22 mouse cellular contexts compared by ENCODE assay signal in genomic region chr6:122869846-122870245, GRCm38 (mm10). TPM values are rescaled to one million over a fixed set of nuclear protein-coding genes. Genes with fewer than 3 reads are reported as not detected.
DNase-seq lines count a peak whose midpoint lies in the region; ATAC-seq lines count a peak whose summit lies in the region.
"Had no signal": no experiment of that assay in that cellular context is flagged by ENCODE, and none has a peak within 500 bp of the region (broad histone marks: within the 10 kb centered on the region; RNA-seq: fewer than 3 reads in every experiment).

No protein-coding gene starts in this region.

- no peaks in the 10 kb centered on the region for H3K27me3 ChIP-seq in intestine, embryonic 15.5 days (replicated peaks)
- H3K27me3 ChIP-seq: embryonic facial prominence, embryonic 12.5 days; forebrain, embryonic 15.5 days; limb, embryonic 15.5 days; liver, embryonic 15.5 days had no signal

- H3K27ac ChIP-seq in brown adipose tissue, adult 24 weeks (replicated peaks; ENCODE audit: low read depth, low read length): 0 out of 2 replicates have a peak overlapping the region, but pooled peaks have one; percentile 10
- H3K27ac ChIP-seq in intestine, embryonic 15.5 days: no peak overlapping the region
- H3K27ac ChIP-seq: embryonic facial prominence, embryonic 12.5 days; forebrain, embryonic 15.5 days; heart, embryonic 10.5 days; hindbrain, embryonic 13.5 days; layer of hippocampus, adult 2 months; limb, embryonic 15.5 days; liver, embryonic 15.5 days had no signal

- H3K9ac ChIP-seq in intestine, embryonic 15.5 days: no peak overlapping the region
- H3K9ac ChIP-seq: embryonic facial prominence, embryonic 12.5 days; forebrain, embryonic 15.5 days; hindbrain, embryonic 13.5 days; limb, embryonic 15.5 days; liver, embryonic 15.5 days had no signal

- no peaks in the 10 kb centered on the region for H3K9me3 ChIP-seq in intestine, embryonic 15.5 days
- H3K9me3 ChIP-seq: embryonic facial prominence, embryonic 12.5 days; forebrain, embryonic 15.5 days; heart, embryonic 10.5 days; hindbrain, embryonic 13.5 days; limb, embryonic 15.5 days; liver, embryonic 15.5 days had no signal

- 75% methylated on average over 11 of the region's 11 CpGs for WGBS in intestine, embryonic 15.5 days

- peak; percentile 27 to 28 for DNase-seq in adrenal gland, postnatal 36 days
- no peak for DNase-seq in adrenal gland, postnatal 25 days
- peak; percentile 12 for DNase-seq in urinary bladder, postnatal 14 days (ENCODE audit: low spot score)
- no peak for DNase-seq in urinary bladder, adult 2 months (ENCODE audit: low spot score)
- DNase-seq: cerebellum, adult 9-11 months; gastrocnemius, postnatal 36 days; kidney, adult 8-10 months; kidney, postnatal 14 days; retina, postnatal 1 day; thymus, postnatal 14 days had no signal

- ATAC-seq in intestine, embryonic 15.5 days: no peak
- ATAC-seq in activated CD4-positive, CD25-positive, alpha-beta regulatory T cell, adult 4 months: no peak
- ATAC-seq: forebrain, embryonic 15.5 days; inflammation-experienced regulatory T-cells, adult 6 months; midbrain, embryonic 16.5 days had no signal

- H3K36me3 ChIP-seq in intestine, embryonic 15.5 days: no peaks in the 10 kb centered on the region
- H3K36me3 ChIP-seq: embryonic facial prominence, embryonic 12.5 days; forebrain, embryonic 15.5 days; heart, embryonic 10.5 days; hindbrain, embryonic 13.5 days; limb, embryonic 15.5 days; liver, embryonic 15.5 days had no signal

- no peak overlapping the region for H3K4me3 ChIP-seq in brown adipose tissue, adult 24 weeks (ENCODE audit: insufficient read depth, low read depth, low read length)
- H3K4me3 ChIP-seq in intestine, embryonic 15.5 days (replicated peaks): no peak overlapping the region
- H3K4me3 ChIP-seq: embryonic facial prominence, embryonic 12.5 days; forebrain, embryonic 15.5 days; heart, embryonic 10.5 days; hindbrain, embryonic 13.5 days; layer of hippocampus, adult 2 months; limb, embryonic 15.5 days; liver, embryonic 15.5 days had no signal

- H3K4me1 ChIP-seq in brown adipose tissue, adult 24 weeks (ENCODE audit: control insufficient read depth, insufficient read depth, insufficient read length, low read length): no peaks in the 10 kb centered on the region; the same call in 1 of the 2 replicates
- no peaks in the 10 kb centered on the region for H3K4me1 ChIP-seq in intestine, embryonic 15.5 days (replicated peaks)
- H3K4me1 ChIP-seq: embryonic facial prominence, embryonic 12.5 days; forebrain, embryonic 15.5 days; heart, embryonic 10.5 days; hindbrain, embryonic 13.5 days; limb, embryonic 15.5 days had no signal

- no peak overlapping the region for H3K4me2 ChIP-seq in intestine, embryonic 15.5 days (replicated peaks)
- H3K4me2 ChIP-seq: embryonic facial prominence, embryonic 12.5 days; forebrain, embryonic 15.5 days; hindbrain, embryonic 13.5 days; limb, embryonic 15.5 days; liver, embryonic 15.5 days had no signal

RNA-seq across cellular contexts. Expression of gene Necap1, which starts 4.4 kb away (rescaled TPM):
- 10 to 100 TPM; 54.9 to 67.6 TPM for total RNA-seq in adrenal gland, postnatal 36 days (2021)
- 52.5 and 52.9 TPM in 2 replicates for total RNA-seq in adrenal gland, postnatal 25 days (2021)
- 25.5 and 33.1 TPM in 2 replicates for polyA plus RNA-seq in urinary bladder, adult 2 months (2012; rRNA removed)
- 16.3 and 20.4 TPM in 2 replicates for polyA plus RNA-seq in brown adipose tissue, adult 24 weeks (2012; ENCODE audit: insufficient read depth, insufficient read length, missing spikeins)
- polyA plus RNA-seq in intestine, embryonic 15.5 days (2015; fragmentation: Nextera tagmentation; extraction: Ambion mirVana): 56.3 and 59.8 TPM in 2 replicates
- 10 to 100 TPM; 32.2 to 44.6 TPM for polyA plus RNA-seq in activated CD4-positive, CD25-positive, alpha-beta regulatory T cell, adult 4 months (2017; shearing (Covaris generic))

RNA-seq across cellular contexts. Expression of gene C3ar1, which starts 13.9 kb away (rescaled TPM):
- total RNA-seq in adrenal gland, postnatal 36 days (2021): 1 to 10 TPM; 3.0 to 3.2 TPM
- total RNA-seq in adrenal gland, postnatal 25 days (2021): 1.9 and 3.0 TPM in 2 replicates
- polyA plus RNA-seq in urinary bladder, adult 2 months (2012; rRNA removed): 6.4 TPM in 2 replicates
- 3.3 and 4.4 TPM in 2 replicates for polyA plus RNA-seq in brown adipose tissue, adult 24 weeks (2012; ENCODE audit: insufficient read depth, insufficient read length, missing spikeins)
- polyA plus RNA-seq in intestine, embryonic 15.5 days (2015; fragmentation: Nextera tagmentation; extraction: Ambion mirVana): 2.5 TPM in 2 replicates
- polyA plus RNA-seq in activated CD4-positive, CD25-positive, alpha-beta regulatory T cell, adult 4 months (2017; shearing (Covaris generic)): under 1 TPM in 1 of 2 experiments, not detected in 1; 0.60 TPM

RNA-seq across cellular contexts. Expression of gene Foxj2, which starts 50.1 kb away (rescaled TPM):
- total RNA-seq in adrenal gland, postnatal 36 days (2021): 10 to 100 TPM; 18.5 to 19.6 TPM
- total RNA-seq in adrenal gland, postnatal 25 days (2021): 22.0 and 22.8 TPM in 2 replicates
- 7.2 and 15.7 TPM in 2 replicates for polyA plus RNA-seq in urinary bladder, adult 2 months (2012; rRNA removed)
- 7.6 and 10.5 TPM in 2 replicates for polyA plus RNA-seq in brown adipose tissue, adult 24 weeks (2012; ENCODE audit: insufficient read depth, insufficient read length, missing spikeins)
- 3.9 and 4.5 TPM in 2 replicates for polyA plus RNA-seq in intestine, embryonic 15.5 days (2015; fragmentation: Nextera tagmentation; extraction: Ambion mirVana)
- polyA plus RNA-seq in activated CD4-positive, CD25-positive, alpha-beta regulatory T cell, adult 4 months (2017; shearing (Covaris generic)): 1 to 10 TPM; 6.6 to 8.7 TPM

RNA-seq across cellular contexts. Expression of gene Clec4a1, which starts 51.8 kb away (rescaled TPM):
- total RNA-seq in adrenal gland, postnatal 36 days (2021): 1 to 10 TPM; 2.2 to 4.5 TPM
- total RNA-seq in adrenal gland, postnatal 25 days (2021): 1.0 and 1.6 TPM in 2 replicates
- polyA plus RNA-seq in urinary bladder, adult 2 months (2012; rRNA removed): 11.0 and 11.4 TPM in 2 replicates
- polyA plus RNA-seq in brown adipose tissue, adult 24 weeks (2012; ENCODE audit: insufficient read depth, insufficient read length, missing spikeins): 6.4 and 8.5 TPM in 2 replicates
- 3.9 and 4.3 TPM in 2 replicates for polyA plus RNA-seq in intestine, embryonic 15.5 days (2015; fragmentation: Nextera tagmentation; extraction: Ambion mirVana)
- polyA plus RNA-seq in activated CD4-positive, CD25-positive, alpha-beta regulatory T cell, adult 4 months (2017; shearing (Covaris generic)): under 1 TPM in 1 of 2 experiments, not detected in 1; 0.51 TPM

Comparison
In these comparisons a context has a peak if more than half of its experiments do, and no peak if none do; other contexts are left out.
1. DNase-seq: peak in adrenal gland, postnatal 36 days (2 of 2) and urinary bladder, postnatal 14 days (single experiment); none in adrenal gland, postnatal 25 days (single experiment) and urinary bladder, adult 2 months (single experiment).